Mouse (Mus musculus): ENCODE data around the gene Clic3. TPM values are rescaled to one million over a fixed set of nuclear protein-coding genes. Genes with fewer than 3 reads are reported as not detected.

Clic3 gene
- polyA plus RNA-seq, 1 experiment from 2014 or later = 2.5 TPM

GRCm38 (mm10) chr2:25450853-25451647, 5.6 kb upstream of the Clic3 start:
- peaks cover 2% of the 10 kb centered on the region; the same call in 1 of the 2 replicates for H3K4me1 ChIP-seq
- no peak overlapping the region for H3K27ac ChIP-seq (replicated peaks)
- H3K27me3 ChIP-seq (replicated peaks) = no peaks in the 10 kb centered on the region
- H3K4me3 ChIP-seq = no peak overlapping the region
- 68% methylated on average over 8 of the region's 8 CpGs for WGBS
- no peak overlapping the region for H3K4me2 ChIP-seq
- no peaks in the 10 kb centered on the region for H3K9me3 ChIP-seq
- no peak for ATAC-seq (ENCODE audit: extremely low read depth, insufficient number of reproducible peaks, low FRiP score, low TSS enrichment)
- H3K9ac ChIP-seq = no peak overlapping the region
- H3K36me3 ChIP-seq = no peaks in the 10 kb centered on the region

GRCm38 (mm10) chr2:25452951-25453350, 3.7 kb upstream of the Clic3 start:
- H3K4me1 ChIP-seq = peaks cover 6% of the 10 kb centered on the region
- peaks cover 6% of the 10 kb centered on the region; the same call in 1 of the 2 replicates for H3K36me3 ChIP-seq
- 30% methylated on average over 1 of the region's 1 CpGs for WGBS

GRCm38 (mm10) chr2:25457022-25457896, 621 bp downstream of the Clic3 start:
- Histone ChIP-seq H3K4me2 (no peak overlapping the region), H3K9ac (no peak overlapping the region), H3K27ac (replicated peaks) (no peak overlapping the region), H3K27me3 (replicated peaks) (no peaks in the 10 kb centered on the region), H3K36me3 (peaks cover 21% of the 10 kb centered on the region), H3K4me1 (peaks cover 29% of the 10 kb centered on the region), H3K9me3 (no peaks in the 10 kb centered on the region), H3K4me3 (no peak overlapping the region)
- WGBS = 81% methylated on average over 9 of the region's 9 CpGs
- ATAC-seq (ENCODE audit: extremely low read depth, insufficient number of reproducible peaks, low FRiP score, low TSS enrichment) = no peak

More at GRCm38 (mm10) chr2:25452951-25453350, 3.7 kb upstream of the Clic3 start:
- H3K4me2 ChIP-seq = no peak overlapping the region
- H3K9ac ChIP-seq = no peak overlapping the region
- H3K27me3 ChIP-seq (replicated peaks) = no peaks in the 10 kb centered on the region
- H3K4me3 ChIP-seq = no peak overlapping the region
- no peak for ATAC-seq (ENCODE audit: extremely low read depth, insufficient number of reproducible peaks, low FRiP score, low TSS enrichment)
- H3K9me3 ChIP-seq = no peaks in the 10 kb centered on the region
- no peak overlapping the region for H3K27ac ChIP-seq (replicated peaks)

- no peaks in the 10 kb centered on the region for H3K9me3 ChIP-seq
- H3K4me1 ChIP-seq = peaks cover 29% of the 10 kb centered on the region
- H3K27ac ChIP-seq (replicated peaks) = no peak overlapping the region
- 72% methylated on average over 5 of the region's 5 CpGs for WGBS
- H3K36me3 ChIP-seq = peaks cover 21% of the 10 kb centered on the region
- H3K27me3 ChIP-seq (replicated peaks) = no peaks in the 10 kb centered on the region
- no peak for ATAC-seq (ENCODE audit: extremely low read depth, insufficient number of reproducible peaks, low FRiP score, low TSS enrichment)
- no peak overlapping the region for H3K9ac ChIP-seq
- no peak overlapping the region for H3K4me3 ChIP-seq
- no peak overlapping the region for H3K4me2 ChIP-seq
Observed at GRCm38 (mm10) chr2:25458911-25459310, 2.3 kb downstream of the Clic3 start.

- H3K27ac ChIP-seq (replicated peaks) = peak overlapping the region; percentile 93
- H3K4me3 ChIP-seq = peak overlapping the region; percentile 66
- peaks cover 21% of the 10 kb centered on the region for H3K36me3 ChIP-seq
- 30% methylated on average over 5 of the region's 5 CpGs for WGBS
- H3K4me1 ChIP-seq = peaks cover 29% of the 10 kb centered on the region
- peak overlapping the region; percentile 82 for H3K4me2 ChIP-seq
- H3K9ac ChIP-seq = peak overlapping the region; percentile 86
- no peaks in the 10 kb centered on the region for H3K9me3 ChIP-seq
- no peaks in the 10 kb centered on the region for H3K27me3 ChIP-seq (replicated peaks)
- ATAC-seq (ENCODE audit: extremely low read depth, insufficient number of reproducible peaks, low FRiP score, low TSS enrichment) = no peak
Observed at GRCm38 (mm10) chr2:25460135-25460534, 3.5 kb downstream of the Clic3 start.

GRCm38 (mm10) chr2:25460551-25461309, 4.1 kb downstream of the Clic3 start, which contains the start of gene Paxx:
Paxx (minus strand) TSS chr2:25461094.
- peak within 1 kb of the TSS; percentile 93 for H3K27ac ChIP-seq (replicated peaks)
- no peaks in the 10 kb centered on the region for H3K27me3 ChIP-seq (replicated peaks)
- no peaks in the 10 kb centered on the region for H3K9me3 ChIP-seq
- H3K4me1 ChIP-seq = peaks cover 34% of the 10 kb centered on the region
- ATAC-seq (ENCODE audit: extremely low read depth, insufficient number of reproducible peaks, low FRiP score, low TSS enrichment) = peak; percentile 87
- H3K4me2 ChIP-seq = peak within 1 kb of the TSS; percentile 82
- peak within 1 kb of the TSS; percentile 66 for H3K4me3 ChIP-seq
- peaks cover 21% of the 10 kb centered on the region for H3K36me3 ChIP-seq
- peak within 1 kb of the TSS; percentile 86 for H3K9ac ChIP-seq
- WGBS = under 1% methylated on average over 48 of the region's 48 CpGs

- Histone ChIP-seq H3K9ac (peak overlapping the region; percentile 75), H3K27me3 (replicated peaks) (no peaks in the 10 kb centered on the region), H3K27ac (replicated peaks) (peak overlapping the region; percentile 93), H3K36me3 (peaks cover 21% of the 10 kb centered on the region), H3K4me2 (peak overlapping the region; percentile 82), H3K4me3 (peak overlapping the region; percentile 66), H3K4me1 (peaks cover 31% of the 10 kb centered on the region), H3K9me3 (no peaks in the 10 kb centered on the region)
- 17% methylated on average over 3 of the region's 3 CpGs for WGBS
- no peak for ATAC-seq (ENCODE audit: extremely low read depth, insufficient number of reproducible peaks, low FRiP score, low TSS enrichment)
Observed at GRCm38 (mm10) chr2:25461407-25461806, 4.8 kb downstream of the Clic3 start.

GRCm38 (mm10) chr2:25463630-25464029, 7.0 kb downstream of the Clic3 start:
- WGBS = 80% methylated on average over 3 of the region's 3 CpGs
- no peak for ATAC-seq (ENCODE audit: extremely low read depth, insufficient number of reproducible peaks, low FRiP score, low TSS enrichment)
- no peak overlapping the region for H3K27ac ChIP-seq (replicated peaks)

GRCm38 (mm10) chr2:25465256-25465655, 8.6 kb downstream of the Clic3 start:
- H3K27me3 ChIP-seq (replicated peaks) = no peaks in the 10 kb centered on the region
- no peak overlapping the region for H3K9ac ChIP-seq
- WGBS = 75% methylated on average over 2 of the region's 2 CpGs
- H3K27ac ChIP-seq (replicated peaks) = no peak overlapping the region
- H3K9me3 ChIP-seq = no peaks in the 10 kb centered on the region
- H3K4me1 ChIP-seq = peaks cover 43% of the 10 kb centered on the region
- no peak overlapping the region for H3K4me3 ChIP-seq
- H3K36me3 ChIP-seq = no peaks in the 10 kb centered on the region
- no peak overlapping the region for H3K4me2 ChIP-seq
- no peak for ATAC-seq (ENCODE audit: extremely low read depth, insufficient number of reproducible peaks, low FRiP score, low TSS enrichment)

More at GRCm38 (mm10) chr2:25463630-25464029, 7.0 kb downstream of the Clic3 start:
- Histone ChIP-seq H3K27me3 (replicated peaks) (no peaks in the 10 kb centered on the region), H3K4me3 (no peak overlapping the region), H3K4me2 (no peak overlapping the region), H3K36me3 (peaks cover 9% of the 10 kb centered on the region), H3K4me1 (peaks cover 42% of the 10 kb centered on the region), H3K9ac (no peak overlapping the region), H3K9me3 (no peaks in the 10 kb centered on the region)

- Histone ChIP-seq H3K27me3 (replicated peaks) (no peaks in the 10 kb centered on the region), H3K4me1 (peaks cover 42% of the 10 kb centered on the region), H3K36me3 (no peaks in the 10 kb centered on the region), H3K4me3 (no peak overlapping the region), H3K4me2 (no peak overlapping the region), H3K9me3 (no peaks in the 10 kb centered on the region), H3K27ac (replicated peaks) (no peak overlapping the region), H3K9ac (no peak overlapping the region; the same call in 1 of the 2 replicates)
- 40% methylated on average over 10 of the region's 10 CpGs for WGBS
- ATAC-seq (ENCODE audit: extremely low read depth, insufficient number of reproducible peaks, low FRiP score, low TSS enrichment) = no peak
Observed at GRCm38 (mm10) chr2:25465816-25466635, 9.4 kb downstream of the Clic3 start.
